Mouse (Mus musculus): ENCODE results near the gene Sytl3.

- TF ChIP-seq GATA1 (IDR thresholded peaks at IDR 0.05; ENCODE audit: low read length), result no peak
- TF ChIP-seq TAL1 (IDR thresholded peaks at IDR 0.05; ENCODE audit: low read length), result no peak
Measured at GRCm38 (mm10) chr17:6772490-6772773, 113.5 kb downstream of the Sytl3 start.

All from erythroblast, embryonic 14.5 days (primary cell).